Mouse (Mus musculus): ENCODE data around the gene Col9a2. TPM values are rescaled to one million over a fixed set of nuclear protein-coding genes. Genes with fewer than 3 reads are reported as not detected.

The Col9a2 gene
- polyA plus RNA-seq, 1 experiment from 2014 or later: 3.7 TPM

GRCm38 (mm10) chr4:121103304-121103703 is 64.1 kb downstream of the Col9a2 start:
- no peaks in the 10 kb centered on the region for H3K4me1 ChIP-seq
- no peaks in the 10 kb centered on the region for H3K9me3 ChIP-seq (replicated peaks)
- H3K36me3 ChIP-seq: no peaks in the 10 kb centered on the region
- ATAC-seq: no peak
- no peak overlapping the region for H3K4me2 ChIP-seq
- H3K4me3 ChIP-seq: no peak overlapping the region
- no peak overlapping the region for H3K27ac ChIP-seq
- WGBS (ENCODE audit: insufficient replicate concordance): 72% methylated on average over 4 of the region's 4 CpGs
- 0 out of 2 replicates have a peak, but pooled peaks cover 6% of the 10 kb centered on the region for H3K27me3 ChIP-seq (replicated peaks)
- H3K9ac ChIP-seq: no peak overlapping the region

Other genes starting within 250 kb of the Col9a2 start
- 64.2 and 66.4 TPM in 2 replicates for gene Nfyc, start 207.8 kb upstream of the Col9a2 start, polyA plus RNA-seq (2016; fragmentation: Nextera tagmentation; extraction: Ambion mirVana)
- 0.23 and 0.30 TPM in 2 replicates for gene Rims3, start 184.6 kb upstream of the Col9a2 start, polyA plus RNA-seq (2016; fragmentation: Nextera tagmentation; extraction: Ambion mirVana)
- gene Exo5, start 114.4 kb upstream of the Col9a2 start, polyA plus RNA-seq (2016; fragmentation: Nextera tagmentation; extraction: Ambion mirVana): 9.8 and 11.7 TPM in 2 replicates
- 3.1 and 3.5 TPM in 2 replicates for gene Zfp69, start 87.7 kb upstream of the Col9a2 start, polyA plus RNA-seq (2016; fragmentation: Nextera tagmentation; extraction: Ambion mirVana)
- gene Smap2, start 22.1 kb upstream of the Col9a2 start, polyA plus RNA-seq (2016; fragmentation: Nextera tagmentation; extraction: Ambion mirVana): 45.5 and 46.9 TPM in 2 replicates
- 30.8 and 31.9 TPM in 2 replicates for gene Zmpste24, start 58.9 kb downstream of the Col9a2 start, polyA plus RNA-seq (2016; fragmentation: Nextera tagmentation; extraction: Ambion mirVana)
- not detected in 2 replicates for gene Tmco2, start 69.8 kb downstream of the Col9a2 start, polyA plus RNA-seq (2016; fragmentation: Nextera tagmentation; extraction: Ambion mirVana)
- 16.1 TPM in 2 replicates for gene Rlf, start 175.7 kb downstream of the Col9a2 start, polyA plus RNA-seq (2016; fragmentation: Nextera tagmentation; extraction: Ambion mirVana)

Measured in liver, embryonic 12.5 days (tissue).